Mouse (Mus musculus) megakaryocyte, adult 5-6 weeks (primary cell): ENCODE measurements around the gene Gm14418. TPM values are rescaled to one million over a fixed set of nuclear protein-coding genes. Genes with fewer than 3 reads are reported as not detected.
"Not testable (repeated sequence)": the region's sequence is repeated elsewhere in the genome, so short reads cannot be mapped to it uniquely, and the experiment has no call there.

Experiments
- ATAC-seq: 2 replicates; pipeline ENCODE4 v1.8.0; 2016; ENCODE audit warnings: mild to moderate bottlenecking, inconsistent platforms; ENCODE audit not compliant: poor library complexity, severe bottlenecking
- total RNA-seq, 2 experiments: library from RNA; stranded (forward) in 1 of 2; stranded (reverse) in 1 of 2; fragments of 153-499, 151-499 nt in 1 of 2; fragments of 221-1000, 200-1000 nt in 1 of 2; gene quantifications; 2 replicates each; pipeline versions ENCODE4 v1.2.3 to v1.2.4; 2015 to 2017

Gm14418 gene
- total RNA-seq (2015) (1.0 and 1.2 TPM in 2 replicates), total RNA-seq (2017) (0.28 TPM in 1 of 2 replicates, not detected in the other)

DNA sequence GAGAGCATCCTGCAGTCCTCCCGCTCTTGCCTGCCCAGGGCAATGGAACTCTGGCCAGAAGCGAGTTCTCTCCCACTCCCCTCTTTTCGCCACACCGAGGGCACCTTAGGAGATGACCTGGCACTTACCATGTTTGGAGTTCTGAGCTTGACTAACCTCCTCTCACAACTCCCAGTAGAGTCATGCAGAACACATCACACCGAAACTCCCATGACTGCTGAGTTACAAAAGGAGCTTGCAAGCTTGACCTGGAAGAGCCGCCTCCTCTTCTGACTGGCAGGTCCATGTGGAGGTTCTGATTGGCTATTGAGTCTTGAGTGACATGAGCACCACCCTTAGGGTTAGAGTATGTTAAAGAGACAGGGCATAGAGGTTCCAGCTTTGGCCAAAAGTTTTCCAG lies at the start of gene Gm14418:
TSS of gene Gm14418 (minus strand) at position 225 of the 400 bp plus-strand sequence.
- ATAC-seq = not testable (repeated sequence)

Other genes with a start within 250 kb of the Gm14418 start
- gene Gm14410, start 191.9 kb downstream of the Gm14418 start, total RNA-seq (2015) = 2.2 and 17.5 TPM in 2 replicates
- gene Gm14410, start 191.9 kb downstream of the Gm14418 start, total RNA-seq (2017) = 1.6 and 13.0 TPM in 2 replicates
- not detected in 2 replicates for gene Gm14409, start 131.3 kb downstream of the Gm14418 start, total RNA-seq (2015)
- 0.53 and 0.59 TPM in 2 replicates for gene Gm14409, start 131.3 kb downstream of the Gm14418 start, total RNA-seq (2017)
- gene Gm14412, start 74.0 kb downstream of the Gm14418 start, total RNA-seq (2015) = not detected in 2 replicates
- 0.08 TPM in 1 of 2 replicates, not detected in the other for gene Gm14412, start 74.0 kb downstream of the Gm14418 start, total RNA-seq (2017)
- gene Zfp970, start 66.4 kb upstream of the Gm14418 start, total RNA-seq (2015) = 5.5 and 6.9 TPM in 2 replicates
- gene Zfp970, start 66.4 kb upstream of the Gm14418 start, total RNA-seq (2017) = 4.7 and 6.3 TPM in 2 replicates
- gene Gm14403, start 99.9 kb upstream of the Gm14418 start, total RNA-seq (2015) = 0.59 TPM in 1 of 2 replicates, not detected in the other
- gene Gm14403, start 99.9 kb upstream of the Gm14418 start, total RNA-seq (2017) = 1.2 and 1.7 TPM in 2 replicates
- gene Gm14406, start 179.9 kb upstream of the Gm14418 start, total RNA-seq (2015) = not detected in 2 replicates
- not detected in 2 replicates for gene Gm14406, start 179.9 kb upstream of the Gm14418 start, total RNA-seq (2017)